Mouse (Mus musculus): ENCODE measurements around the gene Gm45713. TPM values are rescaled to one million over a fixed set of nuclear protein-coding genes. Genes with fewer than 3 reads are reported as not detected.

Gm45713 gene
- polyA plus RNA-seq, 1 experiment, result 2.1 TPM

- TF ChIP-seq FLI1 (IDR thresholded peaks at IDR 0.05; ENCODE audit: low read length) (no peak), GATA1 (IDR thresholded peaks at IDR 0.05; ENCODE audit: borderline replicate concordance, low read length) (no peak)
- Histone ChIP-seq H3K4me1 (peaks cover 46% of the 10 kb centered on the region), H3K27me3 (replicated peaks) (peaks cover 66% of the 10 kb centered on the region), H3K36me3 (replicated peaks; ENCODE audit: low read length) (peaks cover 22% of the 10 kb centered on the region), H3K4me3 (replicated peaks) (peak within 1 kb of the TSS; percentile 88), H3K9me3 (peaks cover 16% of the 10 kb centered on the region)
Measured at GRCm38 (mm10) chr7:45163735-45164490, 27.9 kb upstream of the Gm45713 start, which contains the start of gene Slc17a7. Gene Slc17a7, plus strand, starts transcription at chr7:45163949.

GRCm38 (mm10) chr7:45162996-45163615 is 27.1 kb upstream of the Gm45713 start:
- Histone ChIP-seq H3K36me3 (replicated peaks; ENCODE audit: low read length) (peaks cover 30% of the 10 kb centered on the region), H3K4me1 (peaks cover 39% of the 10 kb centered on the region), H3K9me3 (peaks cover 8% of the 10 kb centered on the region; the same call in 1 of the 2 replicates), H3K27me3 (replicated peaks) (peaks cover 58% of the 10 kb centered on the region), H3K4me3 (replicated peaks) (no peak overlapping the region)
- TF ChIP-seq FLI1 (IDR thresholded peaks at IDR 0.05; ENCODE audit: low read length), result no peak
- TF ChIP-seq GATA1 (IDR thresholded peaks at IDR 0.05; ENCODE audit: borderline replicate concordance, low read length), result no peak

- Histone ChIP-seq H3K4me1 (peaks cover 33% of the 10 kb centered on the region), H3K27me3 (replicated peaks) (peaks cover 52% of the 10 kb centered on the region), H3K4me3 (replicated peaks) (peak overlapping the region; percentile 91), H3K36me3 (replicated peaks; ENCODE audit: low read length) (peaks cover 36% of the 10 kb centered on the region), H3K9me3 (0 out of 2 replicates have a peak, but pooled peaks cover 3% of the 10 kb centered on the region)
- TF ChIP-seq GATA1 (IDR thresholded peaks at IDR 0.05; ENCODE audit: borderline replicate concordance, low read length) (no peak), FLI1 (IDR thresholded peaks at IDR 0.05; ENCODE audit: low read length) (no peak)
Measured at GRCm38 (mm10) chr7:45162551-45162950, 26.5 kb upstream of the Gm45713 start.

GRCm38 (mm10) chr7:45161612-45162473 is 25.8 kb upstream of the Gm45713 start:
- peak overlapping the region; percentile 91 for H3K4me3 ChIP-seq (replicated peaks)
- peaks cover 41% of the 10 kb centered on the region for H3K36me3 ChIP-seq (replicated peaks; ENCODE audit: low read length)
- peaks cover 30% of the 10 kb centered on the region for H3K4me1 ChIP-seq
- no peak for TF ChIP-seq FLI1 (IDR thresholded peaks at IDR 0.05; ENCODE audit: low read length)
- TF ChIP-seq GATA1 (IDR thresholded peaks at IDR 0.05; ENCODE audit: borderline replicate concordance, low read length), result no peak
- 0 out of 2 replicates have a peak, but pooled peaks cover 2% of the 10 kb centered on the region for H3K9me3 ChIP-seq
- peaks cover 45% of the 10 kb centered on the region for H3K27me3 ChIP-seq (replicated peaks)

GRCm38 (mm10) chr7:45160866-45161265 is 24.8 kb upstream of the Gm45713 start:
- Histone ChIP-seq H3K36me3 (replicated peaks; ENCODE audit: low read length) (peaks cover 48% of the 10 kb centered on the region), H3K27me3 (replicated peaks) (peaks cover 37% of the 10 kb centered on the region), H3K9me3 (no peaks in the 10 kb centered on the region), H3K4me1 (peaks cover 31% of the 10 kb centered on the region), H3K4me3 (replicated peaks) (no peak overlapping the region)
- TF ChIP-seq GATA1 (IDR thresholded peaks at IDR 0.05; ENCODE audit: borderline replicate concordance, low read length) (no peak), FLI1 (IDR thresholded peaks at IDR 0.05; ENCODE audit: low read length) (no peak)

GRCm38 (mm10) chr7:45160316-45160800 is 24.3 kb upstream of the Gm45713 start:
- H3K9me3 ChIP-seq, result no peaks in the 10 kb centered on the region
- no peak for TF ChIP-seq GATA1 (IDR thresholded peaks at IDR 0.05; ENCODE audit: borderline replicate concordance, low read length)
- no peak for TF ChIP-seq FLI1 (IDR thresholded peaks at IDR 0.05; ENCODE audit: low read length)

GRCm38 (mm10) chr7:45158991-45159390 is 23.0 kb upstream of the Gm45713 start:
- H3K27me3 ChIP-seq (replicated peaks), result peaks cover 18% of the 10 kb centered on the region
- no peak overlapping the region for H3K4me3 ChIP-seq (replicated peaks)
- peaks cover 34% of the 10 kb centered on the region for H3K4me1 ChIP-seq
- TF ChIP-seq FLI1 (IDR thresholded peaks at IDR 0.05; ENCODE audit: low read length), result no peak
- TF ChIP-seq GATA1 (IDR thresholded peaks at IDR 0.05; ENCODE audit: borderline replicate concordance, low read length), result no peak
- no peaks in the 10 kb centered on the region for H3K9me3 ChIP-seq
- peaks cover 50% of the 10 kb centered on the region for H3K36me3 ChIP-seq (replicated peaks; ENCODE audit: low read length)

More at GRCm38 (mm10) chr7:45160316-45160800, 24.3 kb upstream of the Gm45713 start:
- Histone ChIP-seq H3K36me3 (replicated peaks; ENCODE audit: low read length) (peaks cover 50% of the 10 kb centered on the region), H3K4me3 (replicated peaks) (no peak overlapping the region), H3K27me3 (replicated peaks) (peaks cover 31% of the 10 kb centered on the region), H3K4me1 (peaks cover 36% of the 10 kb centered on the region)

- Histone ChIP-seq H3K36me3 (replicated peaks; ENCODE audit: low read length) (peaks cover 50% of the 10 kb centered on the region), H3K9me3 (no peaks in the 10 kb centered on the region), H3K27me3 (replicated peaks) (peaks cover 3% of the 10 kb centered on the region), H3K4me3 (replicated peaks) (peak overlapping the region; percentile 56), H3K4me1 (peaks cover 28% of the 10 kb centered on the region)
- TF ChIP-seq FLI1 (IDR thresholded peaks at IDR 0.05; ENCODE audit: low read length), result no peak
- no peak for TF ChIP-seq GATA1 (IDR thresholded peaks at IDR 0.05; ENCODE audit: borderline replicate concordance, low read length)
Measured at GRCm38 (mm10) chr7:45157459-45157858, 21.4 kb upstream of the Gm45713 start.

- TF ChIP-seq GATA1 (IDR thresholded peaks at IDR 0.05; ENCODE audit: borderline replicate concordance, low read length), result no peak
- TF ChIP-seq FLI1 (IDR thresholded peaks at IDR 0.05; ENCODE audit: low read length), result no peak
- Histone ChIP-seq H3K4me1 (peaks cover 19% of the 10 kb centered on the region), H3K27me3 (replicated peaks) (peaks cover 1% of the 10 kb centered on the region), H3K36me3 (replicated peaks; ENCODE audit: low read length) (peaks cover 50% of the 10 kb centered on the region), H3K4me3 (replicated peaks) (no peak overlapping the region), H3K9me3 (no peaks in the 10 kb centered on the region)
Measured at GRCm38 (mm10) chr7:45156206-45156605, 20.2 kb upstream of the Gm45713 start.

All from megakaryocyte, embryonic 14.5 days (primary cell).